Mouse (Mus musculus): ENCODE measurements around the gene Mboat2.

Mboat2 gene

GRCm38 (mm10) chr12:24830766-24831152 lies at the start of gene Mboat2:
Gene Mboat2 (plus strand): TSS chr12:24830879.
- peak; percentile 69 to 90 for DNase-seq (ENCODE audit: inconsistent age in 2 of 2, low spot score in 1 of 2)

- DNase-seq (ENCODE audit: inconsistent age in 2 of 2, low spot score in 1 of 2), result no peak
Measured at GRCm38 (mm10) chr12:24783735-24784134, 46.9 kb upstream of the Mboat2 start.

- no peak for DNase-seq (ENCODE audit: inconsistent age in 2 of 2, low spot score in 1 of 2)
Measured at GRCm38 (mm10) chr12:24785882-24786281, 44.8 kb upstream of the Mboat2 start.

GRCm38 (mm10) chr12:24786316-24786715 lies 44.4 kb upstream of the Mboat2 start:
- DNase-seq (ENCODE audit: inconsistent age in 2 of 2, low spot score in 1 of 2), result no peak

GRCm38 (mm10) chr12:24789659-24790058 lies 41.0 kb upstream of the Mboat2 start:
- DNase-seq (ENCODE audit: inconsistent age in 2 of 2, low spot score in 1 of 2), result no peak

- DNase-seq (ENCODE audit: inconsistent age in 2 of 2, low spot score in 1 of 2), result peak; percentile 29 to 49
Measured at GRCm38 (mm10) chr12:24811230-24811629, 19.4 kb upstream of the Mboat2 start.

GRCm38 (mm10) chr12:24811906-24812305 lies 18.8 kb upstream of the Mboat2 start:
- DNase-seq (ENCODE audit: inconsistent age in 2 of 2, low spot score in 1 of 2), result peak; percentile 56 to 71

- no peak for DNase-seq (ENCODE audit: inconsistent age in 2 of 2, low spot score in 1 of 2)
Measured at GRCm38 (mm10) chr12:24822831-24823230, 7.8 kb upstream of the Mboat2 start.

GRCm38 (mm10) chr12:24823636-24824354 lies 6.9 kb upstream of the Mboat2 start:
- peak in 1 of 2 experiments; percentile 70 for DNase-seq (ENCODE audit: inconsistent age in 2 of 2, low spot score in 1 of 2)

- no peak for DNase-seq (ENCODE audit: inconsistent age in 2 of 2, low spot score in 1 of 2)
Measured at GRCm38 (mm10) chr12:24830086-24830485, 593 bp upstream of the Mboat2 start.

GRCm38 (mm10) chr12:24831153-24831963 lies 679 bp downstream of the Mboat2 start:
- DNase-seq (ENCODE audit: inconsistent age in 2 of 2, low spot score in 1 of 2), result peak; percentile 89 to 93

- DNase-seq (ENCODE audit: inconsistent age in 2 of 2, low spot score in 1 of 2), result no peak
Measured at GRCm38 (mm10) chr12:24831964-24832427, 1.3 kb downstream of the Mboat2 start.

GRCm38 (mm10) chr12:24832438-24832837 lies 1.8 kb downstream of the Mboat2 start:
- DNase-seq (ENCODE audit: inconsistent age in 2 of 2, low spot score in 1 of 2), result peak in 1 of 2 experiments; percentile 43

- DNase-seq (ENCODE audit: inconsistent age in 2 of 2, low spot score in 1 of 2), result no peak
Measured at GRCm38 (mm10) chr12:24837947-24838346, 7.3 kb downstream of the Mboat2 start.

- DNase-seq (ENCODE audit: inconsistent age in 2 of 2, low spot score in 1 of 2), result no peak
Measured at GRCm38 (mm10) chr12:24841115-24841879, 10.6 kb downstream of the Mboat2 start.

GRCm38 (mm10) chr12:24842299-24842910 lies 11.7 kb downstream of the Mboat2 start:
- DNase-seq (ENCODE audit: inconsistent age in 2 of 2, low spot score in 1 of 2), result no peak

GRCm38 (mm10) chr12:24843395-24844072 lies 12.9 kb downstream of the Mboat2 start:
- no peak for DNase-seq (ENCODE audit: inconsistent age in 2 of 2, low spot score in 1 of 2)

- DNase-seq (ENCODE audit: inconsistent age in 2 of 2, low spot score in 1 of 2), result no peak
Measured at GRCm38 (mm10) chr12:24845344-24845743, 14.7 kb downstream of the Mboat2 start.

- no peak for DNase-seq (ENCODE audit: inconsistent age in 2 of 2, low spot score in 1 of 2)
Measured at GRCm38 (mm10) chr12:24848107-24848506, 17.4 kb downstream of the Mboat2 start.

- DNase-seq (ENCODE audit: inconsistent age in 2 of 2, low spot score in 1 of 2), result no peak
Measured at GRCm38 (mm10) chr12:24857354-24857753, 26.7 kb downstream of the Mboat2 start.

Data from adrenal gland, adult (tissue).